ENCODE assay signal across 19 mouse cellular contexts in the genomic region with DNA sequence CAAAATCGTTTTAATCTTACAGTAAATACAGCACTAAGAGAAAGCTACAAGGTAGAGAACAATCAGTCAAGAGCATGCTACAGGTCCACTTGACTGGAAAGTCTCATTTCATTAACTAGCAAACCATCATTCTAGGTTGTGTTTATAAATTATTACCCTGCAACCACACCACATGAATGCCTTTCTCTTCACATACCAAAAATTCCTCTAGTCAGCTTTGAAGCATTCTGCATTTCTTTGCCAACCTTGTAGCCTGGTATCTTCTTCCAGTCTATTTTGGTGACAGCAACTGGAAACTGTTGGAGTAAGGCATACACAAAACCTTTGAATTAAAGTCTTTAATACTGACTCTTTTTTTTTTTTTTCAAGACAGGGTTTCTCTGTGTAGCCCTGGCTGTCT. TPM values are rescaled to one million over a fixed set of nuclear protein-coding genes. Genes with fewer than 3 reads are reported as not detected.
DNase-seq lines count a peak whose midpoint lies in the region; ATAC-seq and TF ChIP-seq lines count a peak whose summit lies in the region.
"Had no signal": no experiment of that assay in that cellular context is flagged by ENCODE, and none has a peak within 500 bp of the region (broad histone marks: within the 10 kb centered on the region; RNA-seq: fewer than 3 reads in every experiment).

No protein-coding gene starts in this region.

- no peak for ATAC-seq in embryonic facial prominence, embryonic 14.5 days (ENCODE audit: low read depth)
- peak; percentile 55 for ATAC-seq in heart, postnatal 0 days (ENCODE audit: insufficient read depth, low read depth)
- ATAC-seq in heart, embryonic 12.5 days (ENCODE audit: insufficient number of reproducible peaks, low FRiP score), result no peak
- ATAC-seq: forebrain, embryonic 16.5 days; intestine, embryonic 15.5 days had no signal

- no peak overlapping the region for H3K4me2 ChIP-seq in embryonic facial prominence, embryonic 14.5 days (ENCODE audit: low read depth, low read length)
- no peak overlapping the region for H3K4me2 ChIP-seq in heart, postnatal 0 days (ENCODE audit: low read depth, low read length)
- H3K4me2 ChIP-seq in heart, embryonic 12.5 days, result no peak overlapping the region
- H3K4me2 ChIP-seq: heart, embryonic 13.5 days; hindbrain, embryonic 14.5 days; intestine, embryonic 15.5 days had no signal

- peak; percentile 54; the same call in 1 of the 2 replicates for TF ChIP-seq EP300 in heart, postnatal 0 days (IDR thresholded peaks at IDR 0.05; ENCODE audit: low read depth)

- 74% methylated on average over 1 of the region's 1 CpGs for WGBS in embryonic facial prominence, embryonic 14.5 days
- WGBS in embryonic facial prominence, embryonic 10.5 days, result 91% methylated on average over 1 of the region's 1 CpGs
- 60% methylated on average over 1 of the region's 1 CpGs for WGBS in heart, postnatal 0 days
- WGBS in heart, embryonic 12.5 days, result 83% methylated on average over 1 of the region's 1 CpGs

- no peak overlapping the region for H3K27ac ChIP-seq in embryonic facial prominence, embryonic 14.5 days (replicated peaks; ENCODE audit: low read depth, low read length)
- H3K27ac ChIP-seq in embryonic facial prominence, embryonic 10.5 days (replicated peaks), result no peak overlapping the region
- H3K27ac ChIP-seq in heart, postnatal 0 days (ENCODE audit: low read depth), result peak overlapping the region; percentile 41
- no peak overlapping the region for H3K27ac ChIP-seq in heart, embryonic 12.5 days (ENCODE audit: poor library complexity, severe bottlenecking)
- H3K27ac ChIP-seq: heart, embryonic 13.5 days; hindbrain, embryonic 10.5 days; hindbrain, embryonic 14.5 days; intestine, embryonic 15.5 days had no signal

- no peak for TF ChIP-seq CTCF in heart, postnatal 0 days (IDR thresholded peaks at IDR 0.05; ENCODE audit: low read depth)

- peak; percentile 9 for DNase-seq in embryonic facial prominence, embryonic 14.5 days (ENCODE audit: low spot score)
- no peak for DNase-seq in embryonic facial prominence, embryonic 10.5 days (ENCODE audit: low spot score)
- peak; percentile 55 for DNase-seq in heart, postnatal 0 days (ENCODE audit: low spot score)
- DNase-seq in kidney, adult 9 months, result peak; percentile 73
- DNase-seq in kidney, postnatal 4 days, result no peak
- peak; percentile 20 for DNase-seq in 3134 (ENCODE audit: extremely low read depth, insufficient read length, low spot score)
- no peak for DNase-seq in urinary bladder, postnatal 14 days (ENCODE audit: low spot score)
- DNase-seq: adrenal gland, adult 8-10 months; adrenal gland, postnatal 36 days; cerebellum, adult 2 months; cerebellum, postnatal 10 days; heart, postnatal 14 days had no signal

- no peaks in the 10 kb centered on the region for H3K27me3 ChIP-seq in embryonic facial prominence, embryonic 14.5 days (replicated peaks; ENCODE audit: control insufficient read depth, insufficient read depth, low read length)
- no peaks in the 10 kb centered on the region for H3K27me3 ChIP-seq in embryonic facial prominence, embryonic 10.5 days (replicated peaks; ENCODE audit: low read depth, poor library complexity, severe bottlenecking)
- H3K27me3 ChIP-seq in heart, postnatal 0 days (ENCODE audit: control insufficient read depth, insufficient read depth, low read length), result no peaks in the 10 kb centered on the region
- no peaks in the 10 kb centered on the region for H3K27me3 ChIP-seq in heart, embryonic 12.5 days (replicated peaks)
- H3K27me3 ChIP-seq: CH12.LX; heart, embryonic 13.5 days; intestine, embryonic 15.5 days had no signal

- H3K4me3 ChIP-seq in embryonic facial prominence, embryonic 14.5 days (ENCODE audit: low read depth, low read length), result no peak overlapping the region
- no peak overlapping the region for H3K4me3 ChIP-seq in embryonic facial prominence, embryonic 10.5 days
- H3K4me3 ChIP-seq in heart, postnatal 0 days (ENCODE audit: low read depth, low read length), result no peak overlapping the region
- H3K4me3 ChIP-seq in heart, embryonic 12.5 days, result no peak overlapping the region
- H3K4me3 ChIP-seq: heart, embryonic 13.5 days; hindbrain, embryonic 10.5 days; intestine, embryonic 15.5 days had no signal

- no peaks in the 10 kb centered on the region for H3K36me3 ChIP-seq in embryonic facial prominence, embryonic 14.5 days (ENCODE audit: control insufficient read depth, insufficient read depth, low read length)
- H3K36me3 ChIP-seq in embryonic facial prominence, embryonic 10.5 days (replicated peaks), result no peaks in the 10 kb centered on the region
- H3K36me3 ChIP-seq in heart, postnatal 0 days (replicated peaks; ENCODE audit: control insufficient read depth, insufficient read depth, low read length), result no peaks in the 10 kb centered on the region
- H3K36me3 ChIP-seq in heart, embryonic 12.5 days, result no peaks in the 10 kb centered on the region
- H3K36me3 ChIP-seq: heart, embryonic 13.5 days; hindbrain, embryonic 10.5 days; intestine, embryonic 15.5 days had no signal

- no peaks in the 10 kb centered on the region for H3K9me3 ChIP-seq in embryonic facial prominence, embryonic 14.5 days (ENCODE audit: control insufficient read depth, low read length)
- no peaks in the 10 kb centered on the region for H3K9me3 ChIP-seq in embryonic facial prominence, embryonic 10.5 days
- no peaks in the 10 kb centered on the region for H3K9me3 ChIP-seq in heart, postnatal 0 days (replicated peaks; ENCODE audit: control insufficient read depth, low read length)
- no peaks in the 10 kb centered on the region for H3K9me3 ChIP-seq in heart, embryonic 12.5 days (replicated peaks)
- H3K9me3 ChIP-seq: heart, embryonic 13.5 days; hindbrain, embryonic 10.5 days; intestine, embryonic 15.5 days had no signal

- no peak overlapping the region for H3K9ac ChIP-seq in embryonic facial prominence, embryonic 14.5 days (ENCODE audit: low read depth, low read length)
- H3K9ac ChIP-seq in heart, postnatal 0 days (replicated peaks; ENCODE audit: low read depth, low read length), result no peak overlapping the region
- H3K9ac ChIP-seq in heart, embryonic 12.5 days, result no peak overlapping the region
- H3K9ac ChIP-seq: heart, embryonic 13.5 days; hindbrain, embryonic 14.5 days; intestine, embryonic 15.5 days had no signal

- H3K4me1 ChIP-seq in embryonic facial prominence, embryonic 14.5 days (ENCODE audit: control insufficient read depth, insufficient read depth, low read length), result no peaks in the 10 kb centered on the region
- peaks cover 3% of the 10 kb centered on the region; the same call in 1 of the 2 replicates for H3K4me1 ChIP-seq in embryonic facial prominence, embryonic 10.5 days
- H3K4me1 ChIP-seq in heart, postnatal 0 days (ENCODE audit: control insufficient read depth, insufficient read depth), result peaks cover 13% of the 10 kb centered on the region; the same call in 1 of the 2 replicates
- peaks cover 11% of the 10 kb centered on the region; the same call in 1 of the 2 replicates for H3K4me1 ChIP-seq in heart, embryonic 12.5 days (replicated peaks)
- H3K4me1 ChIP-seq: intestine, embryonic 15.5 days had no signal

RNA-seq across cellular contexts. Expression of a gene that starts 36.4 kb away (rescaled TPM):
- polyA plus RNA-seq in embryonic facial prominence, embryonic 14.5 days (2014; fragmentation: Nextera tagmentation; extraction: Ambion mirVana), result 149 and 159 TPM in 2 replicates
- polyA plus RNA-seq in embryonic facial prominence, embryonic 10.5 days (2016; fragmentation: Nextera tagmentation; extraction: Ambion mirVana), result 198 and 212 TPM in 2 replicates
- 72.3 and 104 TPM in 2 replicates for total RNA-seq in heart, postnatal 0 days (2014; rRNA removed; ENCODE audit: low replicate concordance)
- 150 and 161 TPM in 2 replicates for polyA plus RNA-seq in heart, postnatal 0 days (2015; fragmentation: Nextera tagmentation; extraction: Ambion mirVana)
- polyA plus RNA-seq in heart, embryonic 12.5 days (2016; fragmentation: Nextera tagmentation; extraction: Ambion mirVana), result 152 and 154 TPM in 2 replicates

Comparison
In these comparisons a context has a peak if more than half of its experiments do, and no peak if none do; other contexts are left out.
1. DNase-seq: peak in embryonic facial prominence, embryonic 14.5 days (single experiment), heart, postnatal 0 days (single experiment), kidney, adult 9 months (single experiment) and 3134 (single experiment); none in embryonic facial prominence, embryonic 10.5 days (single experiment), kidney, postnatal 4 days (0 of 2) and urinary bladder, postnatal 14 days (single experiment).